ENCODE assay signal across 8 mouse cellular contexts in genomic region chr9:108460319-108461178, GRCm38 (mm10). TPM values are rescaled to one million over a fixed set of nuclear protein-coding genes. Genes with fewer than 3 reads are reported as not detected.
DNase-seq lines count a peak whose midpoint lies in the region; ATAC-seq and TF ChIP-seq lines count a peak whose summit lies in the region.

Ccdc71 (plus strand) TSS chr9:108460527.

- DNase-seq in MN1 (ENCODE audit: low spot score), result peak; percentile 84
- peak; percentile 90 for DNase-seq in cerebellum, adult 9-10 months
- DNase-seq in frontal cortex, adult 2 months (ENCODE audit: extremely low spot score in 1 of 2, low spot score in 1 of 2), result peak; percentile 76 to 92
- peak; percentile 87 for DNase-seq in hindbrain, embryonic 10.5 days (ENCODE audit: low spot score)
- DNase-seq in layer of hippocampus, adult 9-10 months (ENCODE audit: low spot score), result peak; percentile 59
- DNase-seq in thymus, adult 2 months, result peak; percentile 87

- H3K9ac ChIP-seq in lung, embryonic 15.5 days, result peak within 1 kb of the TSS; percentile 87

- H3K9me3 ChIP-seq in hindbrain, embryonic 10.5 days, result no peaks in the 10 kb centered on the region
- no peaks in the 10 kb centered on the region for H3K9me3 ChIP-seq in lung, embryonic 15.5 days

- H3K36me3 ChIP-seq in hindbrain, embryonic 10.5 days, result peaks cover 37% of the 10 kb centered on the region
- H3K36me3 ChIP-seq in lung, embryonic 15.5 days, result peaks cover 27% of the 10 kb centered on the region
- peaks cover 18% of the 10 kb centered on the region for H3K36me3 ChIP-seq in thymus, adult 2 months (ENCODE audit: control insufficient read depth, insufficient read depth, low read length)

- H3K4me1 ChIP-seq in hindbrain, embryonic 10.5 days (replicated peaks), result peaks cover 21% of the 10 kb centered on the region
- peaks cover 21% of the 10 kb centered on the region for H3K4me1 ChIP-seq in lung, embryonic 15.5 days
- peaks cover 11% of the 10 kb centered on the region for H3K4me1 ChIP-seq in olfactory bulb, adult 2 months (ENCODE audit: control insufficient read depth, insufficient read depth, low read length)
- peaks cover 11% of the 10 kb centered on the region for H3K4me1 ChIP-seq in thymus, adult 2 months (replicated peaks; ENCODE audit: control insufficient read depth, insufficient read depth, low read length)

- WGBS in hindbrain, embryonic 10.5 days, result 1% methylated on average over 52 of the region's 52 CpGs
- under 1% methylated on average over 52 of the region's 52 CpGs for WGBS in lung, embryonic 15.5 days
- WGBS in olfactory bulb, adult 2 months, result 1% methylated on average over 52 of the region's 52 CpGs
- under 1% methylated on average over 51 of the region's 52 CpGs for WGBS in thymus, adult 2 months

- peak; percentile 78 for ATAC-seq in lung, embryonic 15.5 days (ENCODE audit: borderline replicate concordance, extremely low read depth, low FRiP score, low TSS enrichment)

- TF ChIP-seq CTCF in olfactory bulb, adult 2 months (IDR thresholded peaks at IDR 0.05; ENCODE audit: insufficient read depth, low read depth, low read length), result no peak
- TF ChIP-seq CTCF in thymus, adult 2 months (IDR thresholded peaks at IDR 0.05; ENCODE audit: borderline replicate concordance, control insufficient read depth, extremely low read depth, insufficient read depth, low read length, poor library complexity), result 0 out of 2 replicates have a peak, but pooled peaks have one; percentile 27

- peak within 1 kb of the TSS; percentile 96 for H3K27ac ChIP-seq in hindbrain, embryonic 10.5 days
- H3K27ac ChIP-seq in lung, embryonic 15.5 days, result peak within 1 kb of the TSS; percentile 99
- H3K27ac ChIP-seq in olfactory bulb, adult 2 months (ENCODE audit: insufficient read depth, low read depth, low read length), result no peak within 1 kb of the TSS
- peak within 1 kb of the TSS; percentile 9; the same call in 1 of the 2 replicates for H3K27ac ChIP-seq in thymus, adult 2 months (ENCODE audit: control insufficient read depth, insufficient read depth, low read length)

- H3K4me2 ChIP-seq in lung, embryonic 15.5 days, result peak within 1 kb of the TSS; percentile 74

- H3K27me3 ChIP-seq in hindbrain, embryonic 10.5 days (ENCODE audit: insufficient read depth, poor library complexity, severe bottlenecking), result peaks cover 6% of the 10 kb centered on the region; the same call in 1 of the 2 replicates
- no peaks in the 10 kb centered on the region for H3K27me3 ChIP-seq in lung, embryonic 15.5 days
- no peaks in the 10 kb centered on the region for H3K27me3 ChIP-seq in thymus, adult 2 months (ENCODE audit: control insufficient read depth, insufficient read depth, low read length)

- TF ChIP-seq POLR2A in olfactory bulb, adult 2 months (IDR thresholded peaks at IDR 0.05; ENCODE audit: insufficient read depth, low read depth, low read length), result peak; percentile 37; the same call in 1 of the 2 replicates
- TF ChIP-seq POLR2A in thymus, adult 2 months (IDR thresholded peaks at IDR 0.05; ENCODE audit: control insufficient read depth, extremely low read depth, insufficient read depth, low read length, poor library complexity), result peak; percentile 73

- peak within 1 kb of the TSS; percentile 98 for H3K4me3 ChIP-seq in hindbrain, embryonic 10.5 days
- H3K4me3 ChIP-seq in lung, embryonic 15.5 days, result peak within 1 kb of the TSS; percentile 90
- H3K4me3 ChIP-seq in olfactory bulb, adult 2 months (ENCODE audit: insufficient read depth, low read depth, low read length), result peak within 1 kb of the TSS; percentile 84
- peak within 1 kb of the TSS; percentile 77 for H3K4me3 ChIP-seq in thymus, adult 2 months (ENCODE audit: control insufficient read depth, insufficient read depth, low read length)

RNA-seq across cellular contexts. Expression of gene Ccdc71, which starts in this region (rescaled TPM):
- polyA plus RNA-seq in frontal cortex, adult 2 months (2012; rRNA removed), result 22.3 and 22.6 TPM in 2 replicates
- polyA plus RNA-seq in hindbrain, embryonic 10.5 days (2016; fragmentation: Nextera tagmentation; extraction: Ambion mirVana), result 56.1 and 56.9 TPM in 2 replicates
- polyA plus RNA-seq in lung, embryonic 15.5 days (2015; fragmentation: Nextera tagmentation; extraction: Ambion mirVana), result 56.6 and 60.4 TPM in 2 replicates
- not detected in 2 replicates for polyA plus RNA-seq in olfactory bulb, adult 2 months (2012; ENCODE audit: insufficient read depth, insufficient read length, low replicate concordance, missing spikeins)
- 39.6 and 40.2 TPM in 2 replicates for polyA plus RNA-seq in thymus, adult 2 months (2012; rRNA removed)

Comparison
In these comparisons a context has a peak if more than half of its experiments do, and no peak if none do; other contexts are left out.
1. RNA of gene Ccdc71 (polyA plus RNA-seq): 56.6 to 60.4 TPM in lung, embryonic 15.5 days, 56.1 to 56.9 TPM in hindbrain, embryonic 10.5 days, 39.6 to 40.2 TPM in thymus, adult 2 months and 22.3 to 22.6 TPM in frontal cortex, adult 2 months; not detected in olfactory bulb, adult 2 months; every median in the first group is over 10 times any median in the second.
2. Peak in every context shown above with its lines, with median percentiles within 50 percentile points of each other: DNase-seq and H3K4me3 ChIP-seq.